Mouse (Mus musculus): Measurements from ENCODE around the gene Ttll11. TPM values are rescaled to one million over a fixed set of nuclear protein-coding genes. Genes with fewer than 3 reads are reported as not detected.

Gene Ttll11
- polyA plus RNA-seq, 1 experiment from 2014 or later, result 0.67 TPM

DNA sequence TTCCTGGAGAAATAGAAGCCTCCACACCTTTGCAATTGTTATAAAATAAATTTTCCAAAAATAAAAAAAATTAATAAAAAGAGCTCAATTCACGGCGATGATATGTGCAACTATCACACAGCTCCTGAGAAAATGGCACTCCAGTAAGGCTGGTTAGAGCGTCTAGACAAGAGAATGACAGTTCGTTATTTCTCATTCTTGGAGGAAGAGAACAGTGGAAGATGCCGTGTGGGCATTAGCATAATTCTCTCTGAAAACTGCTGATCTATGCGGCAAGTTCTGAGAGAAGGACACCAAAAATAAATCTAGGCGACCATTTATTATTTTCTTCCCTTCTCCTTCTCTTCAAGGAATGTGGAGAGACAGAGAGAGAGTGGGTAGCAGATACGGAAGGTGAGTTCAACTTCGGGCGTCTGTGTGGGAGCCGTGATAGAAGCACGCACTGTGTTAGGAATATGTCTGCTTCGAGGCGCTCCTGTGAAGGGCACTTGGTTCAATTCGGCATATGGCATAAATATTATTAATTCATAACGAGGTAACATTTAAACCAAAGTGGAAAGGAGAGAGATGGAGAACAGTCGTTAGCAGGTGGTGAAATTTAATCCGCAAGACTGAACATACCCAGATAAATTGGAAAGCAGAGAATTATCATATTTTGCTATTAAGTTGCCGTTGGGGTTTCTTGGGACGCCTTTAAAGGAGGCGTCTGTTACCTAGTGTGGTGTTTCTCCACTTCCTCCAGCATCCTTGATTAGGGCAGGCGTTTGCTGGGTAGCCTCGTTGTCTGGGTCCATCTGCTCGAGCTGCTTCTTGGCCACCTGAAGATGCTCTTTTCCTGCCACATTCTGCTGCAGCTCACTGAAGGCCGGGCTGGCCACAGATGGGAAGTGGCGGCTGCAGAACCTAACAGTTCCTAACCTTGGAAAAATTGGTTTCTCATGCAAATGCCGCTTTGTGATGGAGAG is 190.1 kb downstream of the Ttll11 start:
- Histone ChIP-seq H3K4me3 (replicated peaks) (no peak overlapping the region), H3K4me2 (replicated peaks) (no peak overlapping the region), H3K36me3 (no peaks in the 10 kb centered on the region), H3K9me3 (no peaks in the 10 kb centered on the region), H3K27ac (no peak overlapping the region), H3K27me3 (replicated peaks) (no peaks in the 10 kb centered on the region), H3K9ac (no peak overlapping the region), H3K4me1 (replicated peaks) (no peaks in the 10 kb centered on the region)
- WGBS, result 86% methylated on average over 27 of the region's 27 CpGs
- ATAC-seq, result no peak

DNA sequence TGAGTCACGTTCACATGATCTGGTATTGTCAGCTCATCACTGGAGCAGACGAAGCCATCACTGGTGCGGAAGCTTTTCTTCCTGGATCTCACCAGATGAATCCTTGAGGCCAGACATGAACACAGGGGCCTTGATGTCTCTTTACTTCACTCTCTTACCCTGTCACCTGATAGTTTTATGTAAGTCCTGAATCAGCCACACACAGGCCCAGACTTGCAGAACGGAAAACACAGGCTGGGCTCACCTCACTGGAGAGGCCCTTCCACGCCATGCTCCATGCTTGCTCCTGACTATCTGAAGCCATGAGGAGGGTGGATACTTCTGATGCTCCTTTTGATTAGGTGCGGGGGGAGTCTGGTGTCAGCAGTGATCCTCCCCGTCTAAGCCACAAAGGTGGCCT is 193.8 kb downstream of the Ttll11 start:
- Histone ChIP-seq H3K27ac (no peak overlapping the region), H3K27me3 (replicated peaks) (no peaks in the 10 kb centered on the region), H3K9ac (no peak overlapping the region), H3K4me3 (replicated peaks) (no peak overlapping the region), H3K36me3 (no peaks in the 10 kb centered on the region), H3K9me3 (no peaks in the 10 kb centered on the region), H3K4me1 (replicated peaks) (0 out of 2 replicates have a peak, but pooled peaks cover 4% of the 10 kb centered on the region), H3K4me2 (replicated peaks) (no peak overlapping the region)
- ATAC-seq, result no peak
- WGBS, result 91% methylated on average over 7 of the region's 7 CpGs

DNA sequence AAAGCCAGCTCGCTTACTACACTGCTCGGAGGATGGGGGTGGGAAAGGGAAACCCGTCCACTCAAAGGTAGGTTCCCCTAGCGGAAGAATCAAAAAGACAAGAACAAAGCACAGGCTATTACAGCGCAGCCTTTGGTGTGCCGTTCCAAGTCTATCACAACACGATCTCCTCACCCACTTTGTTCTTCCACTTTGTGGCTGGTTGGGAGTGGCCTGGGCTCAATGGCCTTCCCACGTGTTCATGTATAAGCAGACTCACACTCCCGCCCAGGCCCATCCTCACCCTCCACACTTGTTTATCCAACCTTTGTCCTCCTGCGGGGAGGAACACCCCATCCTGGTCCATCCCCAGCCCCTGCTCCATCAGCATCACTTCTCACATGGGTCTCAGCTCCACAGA is 196.3 kb downstream of the Ttll11 start:
- ATAC-seq, result peak; percentile 68

DNA sequence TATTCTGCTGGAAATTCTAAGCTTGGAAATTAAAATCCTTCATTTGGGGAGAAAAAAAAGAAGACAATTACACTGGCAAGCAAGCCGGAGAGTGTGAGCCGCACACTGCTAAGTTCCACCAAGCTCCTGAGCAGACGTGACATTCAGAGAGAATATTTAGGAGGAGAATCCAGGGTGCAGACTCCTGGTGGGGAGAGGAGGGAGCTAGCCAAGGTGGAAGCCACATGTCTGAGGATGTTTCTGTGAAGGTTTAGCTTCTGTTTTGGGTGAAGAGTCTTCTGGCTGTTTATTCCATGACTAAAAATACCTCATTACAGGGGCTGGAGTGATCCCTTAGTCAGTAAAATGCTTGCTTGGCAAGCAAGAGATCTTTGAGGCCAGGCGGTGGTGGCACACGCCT is 200.4 kb downstream of the Ttll11 start:
- Histone ChIP-seq H3K4me1 (replicated peaks) (0 out of 2 replicates have a peak, but pooled peaks cover 4% of the 10 kb centered on the region), H3K4me2 (replicated peaks) (no peak overlapping the region), H3K27ac (no peak overlapping the region), H3K9me3 (no peaks in the 10 kb centered on the region), H3K9ac (no peak overlapping the region), H3K36me3 (no peaks in the 10 kb centered on the region), H3K4me3 (replicated peaks) (no peak overlapping the region), H3K27me3 (replicated peaks) (no peaks in the 10 kb centered on the region)
- 79% methylated on average over 5 of the region's 5 CpGs for WGBS
- no peak for ATAC-seq

More for the DNA sequence above, 196.3 kb downstream of the Ttll11 start:
- Histone ChIP-seq H3K9ac (no peak overlapping the region), H3K27ac (no peak overlapping the region), H3K4me3 (replicated peaks) (no peak overlapping the region), H3K36me3 (no peaks in the 10 kb centered on the region), H3K4me1 (replicated peaks) (0 out of 2 replicates have a peak, but pooled peaks cover 4% of the 10 kb centered on the region), H3K27me3 (replicated peaks) (no peaks in the 10 kb centered on the region), H3K9me3 (no peaks in the 10 kb centered on the region), H3K4me2 (replicated peaks) (no peak overlapping the region)
- WGBS, result 52% methylated on average over 10 of the region's 10 CpGs

DNA sequence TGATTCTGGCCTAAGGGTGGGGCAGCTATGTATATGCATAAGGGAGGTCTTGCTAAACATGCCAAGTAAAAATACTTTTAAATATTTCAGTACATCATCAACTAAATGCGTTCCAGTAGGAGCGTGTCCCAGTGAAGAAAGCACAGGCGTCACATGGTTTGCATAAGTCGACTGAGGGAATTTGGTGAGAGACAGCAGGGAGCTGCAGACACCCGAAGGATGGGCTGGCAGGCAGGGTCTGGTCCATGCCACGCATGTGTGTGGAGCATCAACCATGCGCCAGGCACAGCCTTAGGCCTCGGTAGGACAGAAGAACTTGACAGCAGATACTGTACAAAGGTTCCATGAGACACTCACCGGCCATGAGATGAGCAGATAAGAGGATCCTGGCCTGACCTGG is 202.8 kb downstream of the Ttll11 start:
- Histone ChIP-seq H3K27ac (no peak overlapping the region), H3K27me3 (replicated peaks) (no peaks in the 10 kb centered on the region), H3K9me3 (no peaks in the 10 kb centered on the region), H3K36me3 (no peaks in the 10 kb centered on the region), H3K4me3 (replicated peaks) (no peak overlapping the region), H3K4me2 (replicated peaks) (no peak overlapping the region), H3K4me1 (replicated peaks) (no peaks in the 10 kb centered on the region), H3K9ac (no peak overlapping the region)
- 81% methylated on average over 9 of the region's 9 CpGs for WGBS
- no peak for ATAC-seq

DNA sequence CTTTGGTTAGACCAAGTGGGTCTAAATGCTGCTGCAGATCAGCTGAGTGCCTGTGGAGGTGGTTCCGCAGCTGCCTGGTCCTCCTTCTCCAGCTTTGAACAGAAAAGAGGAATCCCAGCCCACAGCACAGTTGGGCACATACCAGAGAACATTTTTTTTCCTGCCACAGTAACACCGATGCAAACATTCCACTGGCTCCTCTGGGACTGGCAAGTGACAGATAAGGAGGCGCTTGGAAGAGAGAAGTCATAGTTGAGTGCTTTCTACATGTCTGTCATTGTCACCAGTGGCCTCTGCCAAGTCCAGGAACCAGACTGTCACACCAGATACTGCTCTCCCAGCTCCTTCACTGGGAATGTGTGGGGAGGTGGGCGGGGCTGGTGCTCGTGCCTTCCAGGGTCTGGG is 204.1 kb downstream of the Ttll11 start:
- 41% methylated on average over 5 of the region's 5 CpGs for WGBS
- H3K9me3 ChIP-seq, result no peaks in the 10 kb centered on the region
- no peak overlapping the region for H3K4me2 ChIP-seq (replicated peaks)
- no peaks in the 10 kb centered on the region for H3K4me1 ChIP-seq (replicated peaks)
- no peaks in the 10 kb centered on the region for H3K36me3 ChIP-seq
- no peak overlapping the region for H3K4me3 ChIP-seq (replicated peaks)
- no peak overlapping the region for H3K27ac ChIP-seq
- no peaks in the 10 kb centered on the region for H3K27me3 ChIP-seq (replicated peaks)
- ATAC-seq, result no peak
- H3K9ac ChIP-seq, result no peak overlapping the region

DNA sequence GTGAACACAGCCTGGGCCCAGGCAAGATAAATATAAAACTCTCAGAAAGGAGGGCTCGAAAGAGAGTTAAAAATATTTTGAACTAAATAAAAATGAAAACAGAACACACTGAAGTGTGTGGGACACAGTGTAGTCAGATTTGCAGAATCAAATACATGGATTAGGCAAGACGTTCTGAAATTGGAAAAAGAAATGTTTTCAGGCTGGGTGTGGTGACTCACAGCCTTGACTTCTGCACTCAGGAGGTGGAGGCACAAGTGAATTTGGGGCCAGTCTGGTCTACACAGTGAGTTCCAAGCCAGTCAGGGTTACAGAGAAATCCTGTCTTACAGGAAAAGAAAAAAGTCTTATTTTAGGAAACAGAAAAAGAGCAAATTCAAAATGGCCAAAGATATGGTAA is 209.2 kb downstream of the Ttll11 start:
- ATAC-seq, result no peak
- no peaks in the 10 kb centered on the region for H3K9me3 ChIP-seq
- H3K27me3 ChIP-seq (replicated peaks), result no peaks in the 10 kb centered on the region
- no peak overlapping the region for H3K4me3 ChIP-seq (replicated peaks)
- H3K9ac ChIP-seq, result no peak overlapping the region
- no peaks in the 10 kb centered on the region for H3K36me3 ChIP-seq
- no peak overlapping the region for H3K27ac ChIP-seq
- H3K4me1 ChIP-seq (replicated peaks), result no peaks in the 10 kb centered on the region
- 76% methylated on average over 2 of the region's 2 CpGs for WGBS
- no peak overlapping the region for H3K4me2 ChIP-seq (replicated peaks)

DNA sequence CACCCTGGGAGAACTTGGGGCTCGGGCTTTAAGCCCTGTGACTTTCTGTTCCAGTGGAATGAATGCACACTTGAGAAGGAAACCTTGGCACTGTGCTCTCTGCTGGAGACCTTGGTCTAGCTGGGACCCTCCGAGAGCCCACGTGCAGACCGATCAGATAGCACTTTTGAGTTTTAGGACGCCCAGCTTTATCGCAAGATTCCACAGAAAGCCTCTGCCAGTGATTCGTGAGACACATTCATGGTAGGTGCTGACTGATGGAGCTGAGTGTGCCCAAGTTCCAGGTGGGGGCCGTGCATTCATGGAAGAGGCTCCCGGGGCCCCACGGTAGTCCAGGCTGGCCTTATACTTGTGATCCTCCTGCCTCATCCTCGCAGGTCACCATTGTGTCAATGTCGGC is 210.3 kb downstream of the Ttll11 start:
- Histone ChIP-seq H3K9me3 (no peaks in the 10 kb centered on the region), H3K9ac (no peak overlapping the region), H3K27me3 (replicated peaks) (no peaks in the 10 kb centered on the region), H3K27ac (no peak overlapping the region), H3K4me2 (replicated peaks) (no peak overlapping the region), H3K4me1 (replicated peaks) (no peaks in the 10 kb centered on the region), H3K4me3 (replicated peaks) (no peak overlapping the region), H3K36me3 (no peaks in the 10 kb centered on the region)
- WGBS, result 78% methylated on average over 12 of the region's 12 CpGs
- no peak for ATAC-seq

DNA sequence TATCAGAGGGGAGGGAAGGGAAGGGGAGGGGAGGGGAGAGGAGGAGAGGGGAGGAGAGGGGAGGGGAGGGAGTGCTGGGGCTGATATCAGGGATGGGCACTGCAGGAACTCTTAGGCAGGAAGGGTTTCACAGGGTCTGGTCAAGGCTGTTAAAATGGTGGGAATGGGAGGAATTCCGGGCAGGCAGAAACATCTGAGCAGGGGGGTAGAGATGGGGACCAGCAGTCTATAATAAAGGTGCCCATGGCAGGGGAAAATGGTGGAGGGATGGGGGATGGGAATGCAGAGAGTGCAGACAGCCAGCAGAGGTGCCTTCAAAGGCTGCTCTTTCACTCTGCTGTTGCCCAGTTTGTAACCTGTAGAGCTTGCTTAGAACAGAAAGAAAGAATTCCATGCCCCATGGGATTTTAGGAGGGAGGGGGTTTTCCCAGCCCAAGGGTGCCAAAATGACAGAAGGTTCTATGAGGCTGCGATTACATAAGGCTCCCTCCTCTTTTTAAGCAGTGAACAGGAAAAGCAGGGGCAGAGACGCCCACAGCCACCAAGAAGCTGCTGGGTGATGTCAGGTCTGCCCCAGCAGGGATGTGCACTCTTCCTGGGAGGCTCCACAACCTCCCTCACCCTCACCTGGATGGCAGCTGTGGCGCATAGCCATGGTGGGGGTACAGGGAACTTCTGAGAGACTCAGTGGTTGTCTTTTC is 211.0 kb downstream of the Ttll11 start:
- H3K4me3 ChIP-seq (replicated peaks), result no peak overlapping the region
- no peak overlapping the region for H3K9ac ChIP-seq
- H3K27me3 ChIP-seq (replicated peaks), result no peaks in the 10 kb centered on the region
- H3K36me3 ChIP-seq, result no peaks in the 10 kb centered on the region
- no peak overlapping the region for H3K27ac ChIP-seq
- no peak overlapping the region for H3K4me2 ChIP-seq (replicated peaks)
- no peak for ATAC-seq
- 55% methylated on average over 4 of the region's 4 CpGs for WGBS
- H3K4me1 ChIP-seq (replicated peaks), result no peaks in the 10 kb centered on the region
- H3K9me3 ChIP-seq, result no peaks in the 10 kb centered on the region

DNA sequence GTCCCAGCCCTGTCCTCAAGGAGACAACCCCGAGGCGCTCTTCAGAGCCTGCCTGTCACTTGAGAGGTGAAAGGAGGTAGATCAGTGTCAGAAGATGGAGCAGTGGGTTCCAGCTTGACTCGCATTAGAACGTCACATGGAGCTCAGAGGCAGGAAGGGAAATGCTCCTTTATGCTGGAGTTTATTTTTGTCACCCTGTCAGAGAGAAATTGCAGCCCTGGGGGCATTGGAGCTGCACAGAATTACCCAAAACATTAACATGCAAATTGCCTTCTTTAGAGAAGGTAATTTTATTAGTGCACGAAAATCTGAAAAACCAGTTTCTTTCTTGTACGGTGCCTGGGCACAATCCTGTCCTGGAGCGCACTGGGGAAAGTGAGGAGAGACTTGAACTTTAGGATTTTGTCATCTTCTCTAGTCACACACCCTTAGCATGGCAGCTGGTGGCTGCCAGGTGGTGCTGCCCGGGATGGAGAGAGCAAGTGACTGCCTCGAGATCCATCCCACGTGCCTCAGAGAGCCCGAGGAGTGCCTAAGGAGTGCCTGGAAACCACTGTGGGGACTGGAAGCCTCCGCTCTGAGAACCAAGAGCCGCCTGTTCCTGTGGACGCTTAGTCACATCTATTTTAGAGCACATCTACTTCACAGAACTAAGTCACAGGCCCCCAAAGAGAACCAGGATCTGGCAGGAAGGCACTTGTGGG is 211.7 kb downstream of the Ttll11 start:
- no peaks in the 10 kb centered on the region for H3K4me1 ChIP-seq (replicated peaks)
- H3K4me2 ChIP-seq (replicated peaks), result no peak overlapping the region
- no peaks in the 10 kb centered on the region for H3K27me3 ChIP-seq (replicated peaks)
- no peaks in the 10 kb centered on the region for H3K36me3 ChIP-seq
- ATAC-seq, result no peak
- no peak overlapping the region for H3K27ac ChIP-seq
- H3K9me3 ChIP-seq, result no peaks in the 10 kb centered on the region
- H3K4me3 ChIP-seq (replicated peaks), result no peak overlapping the region
- WGBS, result 46% methylated on average over 14 of the region's 14 CpGs
- no peak overlapping the region for H3K9ac ChIP-seq

DNA sequence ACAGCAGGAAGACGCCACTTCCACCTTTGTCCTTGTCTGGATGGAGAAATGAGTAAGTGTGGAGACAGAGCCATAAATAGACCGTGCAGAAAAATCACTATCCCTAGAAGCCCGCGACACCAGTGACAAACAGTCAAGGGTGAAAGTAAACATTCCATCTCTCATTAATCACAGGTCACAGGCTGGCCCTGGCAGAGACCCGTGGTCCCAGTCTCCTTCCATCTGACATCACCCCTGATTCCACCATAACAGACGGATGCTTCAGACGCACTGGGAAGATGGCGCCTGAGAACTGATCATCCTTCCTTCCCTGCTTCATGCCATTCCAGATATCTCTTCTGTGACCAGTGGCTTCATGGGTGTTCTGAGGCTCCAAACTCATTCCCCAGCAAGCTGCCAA is 215.4 kb downstream of the Ttll11 start:
- no peak overlapping the region for H3K4me2 ChIP-seq (replicated peaks)
- H3K27me3 ChIP-seq (replicated peaks), result no peaks in the 10 kb centered on the region
- H3K36me3 ChIP-seq, result no peaks in the 10 kb centered on the region
- 52% methylated on average over 8 of the region's 8 CpGs for WGBS
- no peaks in the 10 kb centered on the region for H3K4me1 ChIP-seq (replicated peaks)
- no peak overlapping the region for H3K9ac ChIP-seq
- H3K9me3 ChIP-seq, result no peaks in the 10 kb centered on the region
- H3K27ac ChIP-seq, result no peak overlapping the region
- ATAC-seq, result no peak
- no peak overlapping the region for H3K4me3 ChIP-seq (replicated peaks)

DNA sequence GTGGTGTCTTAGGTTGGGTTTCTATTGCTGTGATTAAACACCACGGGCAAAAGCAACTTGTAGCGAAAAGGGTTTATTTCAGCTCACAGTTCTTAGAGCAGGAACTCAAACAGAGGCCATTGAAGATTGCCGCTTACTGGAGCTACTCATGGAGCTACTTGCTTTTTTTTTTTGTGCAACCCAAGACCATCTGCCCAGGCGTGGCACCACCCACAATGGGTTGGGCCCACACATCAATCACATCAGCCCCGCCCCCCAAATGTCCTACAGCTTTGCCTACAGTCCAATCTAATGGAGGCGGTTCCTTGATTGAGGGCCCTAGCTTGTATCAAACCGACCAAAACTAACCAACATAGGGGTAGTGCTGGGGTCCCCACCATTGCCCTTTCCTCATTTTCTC is 215.9 kb downstream of the Ttll11 start:
- no peak overlapping the region for H3K4me3 ChIP-seq (replicated peaks)
- no peak for ATAC-seq
- H3K9ac ChIP-seq, result no peak overlapping the region
- H3K27ac ChIP-seq, result no peak overlapping the region
- WGBS, result 91% methylated on average over 7 of the region's 7 CpGs
- H3K4me1 ChIP-seq (replicated peaks), result no peaks in the 10 kb centered on the region
- no peaks in the 10 kb centered on the region for H3K36me3 ChIP-seq
- H3K9me3 ChIP-seq, result no peaks in the 10 kb centered on the region
- H3K27me3 ChIP-seq (replicated peaks), result no peaks in the 10 kb centered on the region
- H3K4me2 ChIP-seq (replicated peaks), result no peak overlapping the region

Data from intestine, embryonic 15.5 days (tissue).